Mouse (Mus musculus): ENCODE data around the gene Rhoh.

Gene Rhoh

DNA sequence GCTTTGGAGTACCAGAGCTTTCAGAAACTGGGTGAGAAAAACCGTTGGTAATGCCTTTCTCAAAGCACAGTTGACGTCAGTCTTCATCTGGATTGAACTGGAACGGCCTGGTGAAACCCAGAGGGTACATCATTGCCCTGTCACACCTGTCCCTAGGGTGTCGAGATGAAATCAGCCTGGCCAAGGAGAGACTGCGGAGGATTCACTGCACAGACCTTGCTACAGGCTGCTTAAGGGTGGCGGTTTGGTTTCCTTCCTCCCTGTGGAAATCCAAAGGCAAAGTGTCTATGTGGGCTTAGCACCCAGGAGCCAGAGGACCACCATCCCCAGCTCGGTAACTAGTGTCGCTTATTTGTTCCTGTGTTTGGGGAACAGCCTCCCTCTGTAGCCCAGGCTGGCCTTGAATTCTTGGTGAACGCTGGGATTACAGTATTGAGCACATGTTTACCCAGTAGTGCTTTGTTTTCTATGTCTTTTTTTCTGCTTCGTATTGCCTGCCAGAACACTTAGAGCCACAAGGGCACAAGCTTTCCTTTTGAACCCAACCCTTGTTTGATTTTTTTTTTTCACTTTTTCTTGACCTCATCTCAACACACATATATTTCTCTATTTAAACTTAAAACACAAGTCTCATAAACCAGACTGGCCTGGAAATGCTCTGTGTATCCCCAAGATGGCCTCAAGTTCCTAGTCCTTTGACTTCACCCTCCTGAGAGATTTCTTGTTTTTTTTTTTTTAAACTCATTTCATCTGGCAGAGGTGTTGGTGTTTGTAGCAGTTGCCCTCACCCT lies at the start of gene Rhoh:
Gene Rhoh (plus strand): TSS at position 60 of the 791 bp plus-strand sequence.
- DNase-seq (ENCODE audit: low read depth, low spot score), result no peak

- peak; percentile 11 for DNase-seq (ENCODE audit: low read depth, low spot score)
These were observed 37.3 kb upstream of the Rhoh start for GRCm38 (mm10) chr5:65823601-65824133.

DNA sequence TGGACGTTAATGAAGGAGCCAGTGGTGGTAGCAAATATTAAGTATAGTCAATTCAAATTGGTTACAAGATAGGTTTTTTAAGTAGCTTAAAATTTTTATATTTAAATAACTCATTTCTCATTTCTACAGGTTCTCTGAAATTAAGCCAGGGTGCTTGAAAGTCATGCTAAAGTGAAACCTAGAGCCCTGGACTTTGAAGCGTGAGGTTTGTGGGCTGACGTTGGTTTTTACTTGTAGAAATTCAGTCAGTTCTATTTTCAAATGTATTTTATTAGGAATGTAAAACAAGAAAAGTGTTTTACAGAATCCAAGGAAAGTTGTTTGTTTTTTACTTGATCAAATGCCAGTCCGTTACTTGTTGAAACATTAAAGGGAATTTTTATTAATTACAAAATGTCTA lies 34.5 kb upstream of the Rhoh start:
- DNase-seq (ENCODE audit: low read depth, low spot score), result no peak

DNA sequence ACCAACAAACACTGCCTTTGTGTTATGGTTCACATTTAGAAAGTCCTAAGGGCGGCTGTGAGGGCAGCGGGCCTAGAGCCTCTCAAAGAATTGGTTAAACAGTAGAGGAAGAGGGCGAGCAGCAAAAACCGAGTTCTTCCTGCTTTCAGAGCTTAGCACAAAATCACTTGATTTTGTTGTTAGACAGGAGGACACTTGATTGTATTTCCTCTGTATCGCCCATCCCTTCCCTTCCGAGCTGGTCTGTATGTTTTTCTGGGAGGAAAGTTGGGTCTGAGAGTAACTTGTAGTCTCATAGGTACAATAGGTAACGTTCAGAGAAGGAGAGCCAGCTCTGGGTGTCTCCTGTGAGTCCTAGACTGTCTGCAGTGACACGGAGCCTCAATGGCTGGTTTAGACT lies 33.9 kb upstream of the Rhoh start:
- no peak for DNase-seq (ENCODE audit: low read depth, low spot score)

- no peak for DNase-seq (ENCODE audit: low read depth, low spot score)
These were observed 32.8 kb upstream of the Rhoh start for GRCm38 (mm10) chr5:65828261-65828660.

DNA sequence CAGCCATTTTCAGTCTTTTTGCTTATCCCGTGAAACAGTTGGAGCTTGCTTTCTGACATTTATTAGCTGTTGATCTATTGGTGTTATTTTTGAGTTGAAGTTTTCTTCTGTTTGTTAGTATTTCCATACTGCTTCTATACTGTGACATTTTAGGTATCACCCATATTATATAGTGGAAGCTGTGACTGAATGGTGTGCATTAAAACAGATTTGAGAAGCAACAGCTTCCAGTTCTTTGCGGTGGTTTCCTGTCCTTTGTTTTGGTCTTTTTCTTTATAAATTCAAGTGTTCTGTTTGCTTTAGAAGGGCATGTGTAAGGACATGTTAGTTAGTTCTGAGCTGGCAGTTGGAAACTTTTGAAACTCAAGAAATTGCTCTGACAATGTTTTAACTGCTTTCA lies 32.0 kb upstream of the Rhoh start:
- DNase-seq (ENCODE audit: low read depth, low spot score), result no peak

DNA sequence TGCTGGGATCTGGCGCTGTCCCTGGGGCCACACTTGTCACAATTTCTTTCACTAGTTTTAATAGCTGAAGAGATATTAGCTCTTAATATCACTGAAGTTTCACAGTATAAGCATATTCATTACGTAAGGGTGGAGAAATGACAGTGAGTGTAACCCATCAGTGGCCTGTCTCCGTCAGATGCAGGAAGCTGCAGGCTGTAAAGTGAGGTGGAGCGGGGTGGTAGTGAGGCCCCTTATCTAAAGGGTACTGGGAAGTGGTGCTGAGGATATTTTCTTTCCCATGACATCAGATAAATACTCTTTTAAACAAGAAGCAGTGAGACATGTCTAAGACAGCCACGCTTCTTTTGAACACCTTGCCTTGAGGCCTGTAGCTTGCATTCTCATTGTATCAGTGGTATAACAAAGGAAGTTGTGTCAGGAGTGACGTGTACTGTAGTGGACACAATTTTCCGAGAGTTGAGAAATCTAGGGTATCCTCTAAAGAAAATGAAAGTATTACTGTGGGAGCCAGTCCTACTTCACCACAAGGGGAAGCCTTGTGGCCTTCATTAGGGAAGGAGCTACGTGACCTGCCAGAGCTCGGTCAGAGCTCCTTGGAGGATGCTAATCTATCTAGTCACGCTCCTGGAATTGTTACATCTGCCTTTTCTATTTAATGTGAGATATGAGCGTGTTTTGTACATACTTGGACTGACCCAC lies 28.9 kb upstream of the Rhoh start:
- no peak for DNase-seq (ENCODE audit: low read depth, low spot score)

DNA sequence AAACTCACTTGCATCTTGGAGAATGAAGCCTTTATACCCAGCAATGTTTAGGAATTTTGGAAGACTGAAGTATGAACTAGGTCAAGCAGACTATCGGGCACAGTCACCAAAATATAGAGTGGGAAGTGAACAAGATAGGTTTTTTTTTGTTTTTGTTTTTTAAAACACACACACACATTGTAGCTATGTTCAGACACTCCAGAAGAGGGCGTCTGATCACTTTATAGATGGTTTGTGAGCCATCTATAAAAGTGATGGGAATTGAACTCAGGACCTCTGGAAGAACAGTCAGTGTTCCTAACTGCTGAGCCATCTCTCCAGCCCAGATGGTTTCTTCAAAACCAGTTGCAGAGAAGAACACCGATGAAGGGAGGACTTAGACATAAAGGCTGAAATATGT lies 27.9 kb upstream of the Rhoh start:
- no peak for DNase-seq (ENCODE audit: low read depth, low spot score)

DNA sequence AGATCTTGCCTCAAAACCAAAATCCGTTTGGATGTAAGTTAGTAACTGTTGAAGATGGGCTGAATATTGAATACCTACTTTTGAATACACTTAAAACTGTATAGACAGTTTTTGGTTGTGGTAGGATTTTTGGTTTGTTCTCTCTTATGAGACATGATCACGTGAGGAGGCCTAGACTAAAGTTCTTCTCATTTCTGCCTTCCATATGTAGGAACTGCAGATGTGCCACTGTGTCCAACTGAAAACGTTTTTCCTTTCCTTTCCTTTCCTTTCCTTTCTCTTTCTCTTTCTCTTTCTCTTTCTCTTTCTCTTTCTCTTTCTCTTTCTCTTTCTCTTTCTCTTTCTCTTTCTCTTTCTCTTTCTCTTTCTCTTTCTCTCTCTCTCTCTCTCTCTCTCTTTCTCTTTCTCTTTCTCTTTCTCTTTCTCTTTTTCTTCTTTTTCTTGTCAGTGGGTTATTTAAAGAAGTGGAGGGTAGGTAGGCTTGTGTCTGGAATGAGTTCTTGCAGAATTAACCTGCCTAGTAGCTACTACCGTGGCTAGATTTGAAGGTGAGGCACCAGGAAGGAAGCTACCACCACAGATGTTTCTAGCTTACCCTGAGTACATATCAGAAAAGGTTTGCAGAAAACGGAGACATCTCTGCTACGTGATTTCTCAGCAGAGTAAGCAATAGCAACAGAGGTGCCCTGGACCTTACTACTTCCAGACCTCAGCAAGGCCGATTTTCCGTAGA lies 27.1 kb upstream of the Rhoh start:
- no peak for DNase-seq (ENCODE audit: low read depth, low spot score)

- no peak for DNase-seq (ENCODE audit: low read depth, low spot score)
These were observed 23.0 kb upstream of the Rhoh start for GRCm38 (mm10) chr5:65838053-65838452.

DNA sequence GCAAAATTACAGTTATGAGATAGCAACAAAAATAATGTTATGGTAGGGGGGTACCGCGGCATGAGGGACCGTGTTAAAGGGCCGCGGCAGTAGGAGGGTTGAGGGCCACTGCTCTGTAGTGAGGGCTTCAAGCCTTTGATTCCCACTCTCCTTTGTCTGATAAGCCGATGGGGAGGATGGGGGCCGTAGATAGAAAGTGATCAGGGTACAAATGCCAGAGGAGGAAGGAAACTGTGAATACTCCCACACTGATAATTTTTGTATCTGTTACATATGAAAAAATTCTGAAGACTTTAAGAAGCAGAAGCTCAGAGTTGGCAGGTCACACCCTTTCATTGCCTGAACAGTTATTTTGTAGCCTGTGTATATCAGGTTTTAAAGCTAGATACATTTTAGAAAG lies 18.1 kb upstream of the Rhoh start:
- no peak for DNase-seq (ENCODE audit: low read depth, low spot score)

DNA sequence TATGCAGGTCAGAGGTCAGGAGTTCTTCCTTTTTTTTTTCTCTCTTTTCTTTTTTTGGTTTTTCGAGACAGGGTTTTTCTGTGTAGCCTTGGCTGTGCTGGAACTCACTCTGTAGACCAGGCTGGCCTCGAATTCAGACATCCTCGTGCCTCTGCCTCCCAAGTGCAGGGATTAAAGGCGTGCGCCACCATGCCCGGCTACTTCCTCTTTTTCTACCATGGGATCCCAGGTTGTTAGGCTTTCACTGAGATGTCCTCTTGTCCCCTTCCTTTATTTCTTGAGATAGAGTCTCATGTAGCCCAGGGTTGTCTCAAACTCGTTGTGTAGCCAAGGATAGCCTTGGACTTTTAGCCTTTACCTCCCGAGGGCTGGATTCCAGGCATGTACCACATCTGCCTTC lies 14.5 kb upstream of the Rhoh start:
- DNase-seq (ENCODE audit: low read depth, low spot score), result no peak

DNA sequence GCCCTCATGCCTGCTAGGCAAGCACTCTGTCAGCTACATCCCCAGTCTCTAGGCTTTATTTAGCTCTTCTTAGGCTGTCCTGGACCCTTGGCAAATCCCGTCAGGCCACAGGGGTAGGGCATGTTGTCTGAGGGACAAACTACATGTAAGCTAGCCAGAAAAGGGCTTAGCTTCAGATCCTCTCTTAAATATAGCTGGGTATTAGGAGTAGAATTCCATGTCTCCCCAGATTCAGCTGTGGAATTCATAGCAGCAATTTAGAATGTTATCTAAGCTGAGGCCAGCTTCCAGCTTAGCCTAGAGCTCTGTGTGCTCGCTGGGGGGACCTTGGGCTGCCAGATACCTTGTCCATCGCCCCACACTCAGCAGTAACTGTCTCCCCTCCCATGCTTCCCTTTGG lies 14.1 kb upstream of the Rhoh start:
- DNase-seq (ENCODE audit: low read depth, low spot score), result no peak

GRCm38 (mm10) chr5:65847656-65848055 lies 13.4 kb upstream of the Rhoh start:
- DNase-seq (ENCODE audit: low read depth, low spot score), result no peak

DNA sequence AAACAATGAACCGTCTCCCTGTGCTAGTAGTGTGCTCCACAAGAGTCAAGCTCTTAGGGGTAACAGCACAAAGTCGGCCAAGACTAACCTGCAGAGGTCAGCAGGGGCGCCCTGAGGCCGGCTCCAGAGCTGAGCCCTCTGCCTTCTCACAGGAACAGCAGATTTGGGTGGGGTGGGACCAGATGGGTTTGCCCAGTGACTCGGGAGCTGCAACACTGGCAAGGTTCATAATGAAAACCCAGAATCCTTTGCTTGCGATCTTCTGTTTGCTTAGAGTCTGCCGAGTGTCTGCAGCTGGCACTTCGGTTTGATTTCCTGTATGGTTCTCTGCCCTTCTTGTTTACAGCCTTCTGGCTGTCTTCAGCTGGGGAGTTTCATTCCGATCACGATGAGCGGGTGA lies 10.2 kb upstream of the Rhoh start:
- no peak for DNase-seq (ENCODE audit: low read depth, low spot score)

GRCm38 (mm10) chr5:65854786-65855191 lies 6.2 kb upstream of the Rhoh start:
- DNase-seq (ENCODE audit: low read depth, low spot score), result peak; percentile 9

GRCm38 (mm10) chr5:65855571-65855970 lies 5.4 kb upstream of the Rhoh start:
- DNase-seq (ENCODE audit: low read depth, low spot score), result no peak

DNA sequence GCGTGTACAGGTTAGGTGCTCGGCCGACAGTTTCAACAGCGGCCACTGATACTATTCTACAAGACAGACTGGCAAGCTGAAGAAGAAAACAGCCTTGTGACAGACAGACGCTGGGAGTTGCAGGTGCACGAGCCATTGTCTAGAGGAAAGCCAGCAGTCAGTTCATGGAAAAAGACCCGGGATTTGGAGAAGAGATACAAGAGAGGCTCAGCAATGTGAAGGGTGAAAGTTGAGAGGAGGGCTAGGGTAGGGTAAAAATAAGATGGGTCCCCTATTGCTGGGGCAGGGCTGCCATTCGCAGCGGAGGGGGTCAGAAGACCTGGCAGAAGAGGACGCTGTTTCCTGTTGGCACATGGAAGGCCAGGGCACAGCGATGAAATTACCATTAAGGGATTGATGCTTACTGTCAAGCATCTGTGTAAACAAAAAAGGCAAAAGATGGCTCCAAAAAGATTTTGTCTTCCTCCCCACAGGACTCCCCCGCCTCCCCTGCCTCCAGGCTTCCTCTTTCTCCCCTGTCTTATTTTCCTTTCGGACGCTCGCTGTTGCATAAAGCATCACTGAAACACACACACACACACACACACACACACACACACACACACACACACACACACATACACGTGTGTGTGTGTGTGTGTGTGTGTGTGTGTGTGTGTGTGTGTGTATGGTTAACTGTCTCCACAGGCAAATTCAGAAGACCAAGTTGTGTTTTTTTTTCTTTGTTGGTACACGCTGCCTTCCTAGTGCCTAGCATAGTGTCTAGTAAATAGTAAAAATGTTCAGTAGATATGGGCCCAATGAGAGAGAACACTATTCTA lies 4.2 kb upstream of the Rhoh start:
- no peak for DNase-seq (ENCODE audit: low read depth, low spot score)

- DNase-seq (ENCODE audit: low read depth, low spot score), result peak; percentile 7
These were observed 3.1 kb upstream of the Rhoh start for GRCm38 (mm10) chr5:65857935-65858334.

DNA sequence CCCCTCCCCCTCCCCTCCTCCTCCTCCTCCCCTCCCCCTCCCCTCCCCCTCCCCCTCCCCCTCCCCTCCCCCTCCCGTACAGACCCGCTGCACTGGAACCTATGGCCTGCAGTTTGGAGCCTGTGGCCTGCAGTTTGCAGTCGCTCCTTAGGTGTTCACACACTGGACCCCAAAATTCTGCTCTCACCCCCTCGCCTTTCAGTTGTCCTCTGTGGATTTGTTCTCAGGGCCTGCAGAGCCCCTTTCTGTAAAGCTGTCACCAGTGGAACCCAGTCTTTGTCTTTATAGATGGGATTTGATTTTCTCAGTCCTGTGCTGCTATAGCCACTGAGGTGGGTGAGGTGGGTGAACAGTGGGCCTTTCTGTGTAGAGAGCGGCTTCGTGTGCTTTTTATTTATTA lies 2.7 kb upstream of the Rhoh start:
- no peak for DNase-seq (ENCODE audit: low read depth, low spot score)

- no peak for DNase-seq (ENCODE audit: low read depth, low spot score)
These were observed 2.1 kb upstream of the Rhoh start for GRCm38 (mm10) chr5:65858898-65859297.
